Mouse (Mus musculus): ENCODE data around the gene Fbxo11. TPM values are rescaled to one million over a fixed set of nuclear protein-coding genes. Genes with fewer than 3 reads are reported as not detected.
"Not testable (repeated sequence)": the region's sequence is repeated elsewhere in the genome, so short reads cannot be mapped to it uniquely, and the experiment has no call there.

Gene Fbxo11
- total and polyA plus RNA-seq, 3 experiments = 9.4 to 91.4 (median 17.5) TPM

- peaks cover 0 to 12% of the 10 kb centered on the region in 2 experiments; a peak in 2 of 4 replicates for H3K36me3 ChIP-seq (ENCODE audit: control insufficient read depth in 1 of 2, insufficient read depth in 2 of 2, low read length in 2 of 2)
- peak overlapping the region; percentile 14 to 43; a peak in 2 of 4 replicates for H3K4me3 ChIP-seq (ENCODE audit: control insufficient read depth in 1 of 2, insufficient read depth in 1 of 2, low read depth in 2 of 2, low read length in 2 of 2)
- peak; percentile 66 for DNase-seq (ENCODE audit: low read depth, low spot score)
These were observed 93.1 kb downstream of the Fbxo11 start for GRCm38 (mm10) chr17:87971696-87972591.

GRCm38 (mm10) chr17:87968483-87968926, 96.6 kb downstream of the Fbxo11 start:
- H3K9ac ChIP-seq (ENCODE audit: control insufficient read depth, low read depth, low read length, poor library complexity, severe bottlenecking); H3K9me3 ChIP-seq (replicated peaks; ENCODE audit: insufficient read depth, low read length); DNase-seq (ENCODE audit: low read depth, low spot score); H3K36me3 ChIP-seq (ENCODE audit: control insufficient read depth in 1 of 2, insufficient read depth in 2 of 2, low read length in 2 of 2); H3K4me1 ChIP-seq (ENCODE audit: control insufficient read depth in 1 of 2, insufficient read depth in 2 of 2, low read length in 2 of 2); H3K79me2 ChIP-seq (ENCODE audit: control insufficient read depth, insufficient read depth, low read length, poor library complexity); H3K27me3 ChIP-seq (ENCODE audit: control insufficient read depth in 1 of 2, insufficient read depth in 2 of 2, low read length in 2 of 2); H3K4me3 ChIP-seq (ENCODE audit: control insufficient read depth in 1 of 2, insufficient read depth in 1 of 2, low read depth in 2 of 2, low read length in 2 of 2); H3K27ac ChIP-seq (ENCODE audit: control insufficient read depth, low read depth, low read length): not testable (repeated sequence)

More at GRCm38 (mm10) chr17:87971696-87972591, 93.1 kb downstream of the Fbxo11 start:
- Histone ChIP-seq H3K27ac (ENCODE audit: control insufficient read depth, low read depth, low read length) (peak overlapping the region; percentile 95), H3K79me2 (ENCODE audit: control insufficient read depth, insufficient read depth, low read length, poor library complexity) (peaks cover 20% of the 10 kb centered on the region), H3K9ac (ENCODE audit: control insufficient read depth, low read depth, low read length, poor library complexity, severe bottlenecking) (peak overlapping the region; percentile 39)
- H3K9me3 ChIP-seq (replicated peaks; ENCODE audit: insufficient read depth, low read length); H3K27me3 ChIP-seq (ENCODE audit: control insufficient read depth in 1 of 2, insufficient read depth in 2 of 2, low read length in 2 of 2); H3K4me1 ChIP-seq (ENCODE audit: control insufficient read depth in 1 of 2, insufficient read depth in 2 of 2, low read length in 2 of 2): not testable (repeated sequence)
- TF ChIP-seq E2F4 (IDR thresholded peaks at IDR 0.05; ENCODE audit: borderline replicate concordance, low read depth, low read length) (0 out of 2 replicates have a peak, but pooled peaks have one; percentile 31), SIN3A (IDR thresholded peaks at IDR 0.05; ENCODE audit: low read length) (0 out of 2 replicates have a peak, but pooled peaks have one; percentile 32)

- H3K79me2 ChIP-seq (ENCODE audit: control insufficient read depth, insufficient read depth, low read length, poor library complexity) = no peaks in the 10 kb centered on the region
- H3K4me1 ChIP-seq (ENCODE audit: control insufficient read depth in 1 of 2, insufficient read depth in 2 of 2, low read length in 2 of 2) = no peaks in the 10 kb centered on the region
- TF ChIP-seq MAZ (IDR thresholded peaks at IDR 0.05; ENCODE audit: low read depth, low read length) (no peak), UBTF (IDR thresholded peaks at IDR 0.05; ENCODE audit: borderline replicate concordance, insufficient read depth, low read depth, low read length) (no peak), RCOR1 (IDR thresholded peaks at IDR 0.05; ENCODE audit: low read depth, low read length) (no peak), TCF12 (IDR thresholded peaks at IDR 0.05; ENCODE audit: low read depth, low read length) (no peak), HCFC1 (IDR thresholded peaks at IDR 0.05; ENCODE audit: low read depth, low read length) (no peak), MAX (IDR thresholded peaks at IDR 0.05; ENCODE audit: low read length) (no peak), ZKSCAN1 (IDR thresholded peaks at IDR 0.05; ENCODE audit: low read depth, low read length) (no peak), KAT2A (conservative IDR thresholded peaks at IDR 0.05; ENCODE audit: low read depth, low read length) (no peak), ZC3H11A (IDR thresholded peaks at IDR 0.05; ENCODE audit: low read depth, low read length) (no peak), GATA1 (IDR thresholded peaks at IDR 0.05; ENCODE audit: low read depth, low read length) (no peak), NELFE (IDR thresholded peaks at IDR 0.05; ENCODE audit: low read depth, low read length) (no peak), SMC3 (IDR thresholded peaks at IDR 0.05; ENCODE audit: low read depth, low read length) (no peak), EP300 (IDR thresholded peaks at IDR 0.05; ENCODE audit: low read depth in 1 of 2, low read length in 2 of 2) (no peak), CTCF (IDR thresholded peaks at IDR 0.05 in 2 of 3, conservative IDR thresholded peaks at IDR 0.05 in 1 of 3; ENCODE audit: control insufficient read depth in 1 of 3, insufficient read depth in 1 of 3, low read depth in 2 of 3, low read length in 3 of 3, poor library complexity in 1 of 3, severe bottlenecking in 1 of 3) (no peak), BHLHE40 (IDR thresholded peaks at IDR 0.05; ENCODE audit: borderline replicate concordance, low read depth, low read length) (no peak), NRF1 (IDR thresholded peaks at IDR 0.05; ENCODE audit: insufficient read depth, low read depth, low read length, poor library complexity, severe bottlenecking) (no peak), ZNF384 (IDR thresholded peaks at IDR 0.05; ENCODE audit: low read depth, low read length) (no peak), ZMIZ1 (IDR thresholded peaks at IDR 0.05; ENCODE audit: low read depth, low read length) (no peak)
- no peak overlapping the region for H3K9ac ChIP-seq (ENCODE audit: control insufficient read depth, low read depth, low read length, poor library complexity, severe bottlenecking)
- no peak overlapping the region for H3K4me3 ChIP-seq (ENCODE audit: control insufficient read depth in 1 of 2, insufficient read depth in 1 of 2, low read depth in 2 of 2, low read length in 2 of 2)
- no peaks in the 10 kb centered on the region for H3K9me3 ChIP-seq (replicated peaks; ENCODE audit: insufficient read depth, low read length)
- no peak overlapping the region for H3K27ac ChIP-seq (ENCODE audit: control insufficient read depth, low read depth, low read length)
- no peaks in the 10 kb centered on the region for H3K27me3 ChIP-seq (ENCODE audit: control insufficient read depth in 1 of 2, insufficient read depth in 2 of 2, low read length in 2 of 2)
- no peak for DNase-seq (ENCODE audit: low read depth, low spot score)
- H3K36me3 ChIP-seq (ENCODE audit: control insufficient read depth in 1 of 2, insufficient read depth in 2 of 2, low read length in 2 of 2) = no peaks in the 10 kb centered on the region
These were observed 101.7 kb downstream of the Fbxo11 start for GRCm38 (mm10) chr17:87963081-87964075.

All from MEL (cell line).